Mouse (Mus musculus): ENCODE results near the gene Myo9a.

DNA sequence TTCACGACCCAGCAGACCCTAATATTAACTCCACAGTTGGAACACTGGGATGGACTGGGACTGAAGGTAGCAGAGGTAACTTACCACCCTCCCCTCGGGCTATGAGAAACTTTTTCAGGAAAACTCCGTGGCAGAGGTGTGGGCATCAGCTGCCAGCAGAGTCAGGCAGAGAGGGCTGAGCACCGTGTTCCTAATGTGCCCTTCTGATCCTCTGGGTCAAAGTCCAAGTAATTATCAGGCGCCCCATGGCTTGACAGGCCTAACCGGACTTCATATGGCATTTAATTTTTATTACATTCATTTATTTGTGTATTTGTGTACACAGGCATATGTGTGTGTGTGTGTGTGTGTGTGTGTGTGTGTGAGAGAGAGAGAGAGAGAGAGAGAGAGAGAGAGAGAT lies 47.6 kb upstream of the Myo9a start:
- TF ChIP-seq POLR2A (IDR thresholded peaks at IDR 0.05; ENCODE audit: control insufficient read depth, extremely low read depth, insufficient read depth, low read length, poor library complexity) (no peak), CTCF (IDR thresholded peaks at IDR 0.05; ENCODE audit: borderline replicate concordance, control insufficient read depth, extremely low read depth, insufficient read depth, low read length, poor library complexity) (no peak)

All from thymus, adult 2 months (tissue).